Mouse (Mus musculus): ENCODE results near the gene Cldn7.
A peak's percentile ranks its signal among the peaks of the same experiment; 100 is the strongest.
"Not testable (repeated sequence)": the region's sequence is repeated elsewhere in the genome, so short reads cannot be mapped to it uniquely, and the experiment has no call there.

The Cldn7 gene

GRCm38 (mm10) chr11:69964650-69965270, at the start of gene Cldn7:
Gene Cldn7, plus strand, starts transcription at chr11:69964779.
- DNase-seq (ENCODE audit: low spot score in 2 of 2): no peak

GRCm38 (mm10) chr11:69914917-69915430, 49.6 kb upstream of the Cldn7 start:
- DNase-seq (ENCODE audit: low spot score in 2 of 2): no peak

GRCm38 (mm10) chr11:69915667-69916627, 48.6 kb upstream of the Cldn7 start:
- no peak for DNase-seq (ENCODE audit: low spot score in 2 of 2)

GRCm38 (mm10) chr11:69916652-69917378, 47.8 kb upstream of the Cldn7 start:
- DNase-seq (ENCODE audit: low spot score in 2 of 2): not testable (repeated sequence)

- DNase-seq (ENCODE audit: low spot score in 2 of 2): no peak
Observed at GRCm38 (mm10) chr11:69917379-69917948, 47.1 kb upstream of the Cldn7 start.

GRCm38 (mm10) chr11:69918118-69918517, 46.5 kb upstream of the Cldn7 start:
- no peak for DNase-seq (ENCODE audit: low spot score in 2 of 2)

GRCm38 (mm10) chr11:69919053-69919452, 45.5 kb upstream of the Cldn7 start:
- DNase-seq (ENCODE audit: low spot score in 2 of 2): no peak

GRCm38 (mm10) chr11:69919661-69920265, 44.8 kb upstream of the Cldn7 start:
- DNase-seq (ENCODE audit: low spot score in 2 of 2): peak in 1 of 2 experiments; percentile 34

- DNase-seq (ENCODE audit: low spot score in 2 of 2): no peak
Observed at GRCm38 (mm10) chr11:69920266-69921031, 44.1 kb upstream of the Cldn7 start.

GRCm38 (mm10) chr11:69921114-69922011, 43.2 kb upstream of the Cldn7 start, which contains the start of gene Eif5a:
Gene Eif5a, minus strand, starts transcription at chr11:69921958.
- DNase-seq (ENCODE audit: low spot score in 2 of 2): peak; percentile 100

GRCm38 (mm10) chr11:69922012-69922756, 42.4 kb upstream of the Cldn7 start:
- no peak for DNase-seq (ENCODE audit: low spot score in 2 of 2)

GRCm38 (mm10) chr11:69922796-69923195, 41.8 kb upstream of the Cldn7 start:
- no peak for DNase-seq (ENCODE audit: low spot score in 2 of 2)

- no peak for DNase-seq (ENCODE audit: low spot score in 2 of 2)
Observed at GRCm38 (mm10) chr11:69927501-69927900, 37.1 kb upstream of the Cldn7 start.

GRCm38 (mm10) chr11:69929712-69930111, 34.9 kb upstream of the Cldn7 start:
- DNase-seq (ENCODE audit: low spot score in 2 of 2): no peak

- DNase-seq (ENCODE audit: low spot score in 2 of 2): not testable (repeated sequence)
Observed at GRCm38 (mm10) chr11:69930176-69930575, 34.4 kb upstream of the Cldn7 start.

GRCm38 (mm10) chr11:69930967-69931537, 33.5 kb upstream of the Cldn7 start:
- DNase-seq (ENCODE audit: low spot score in 2 of 2): no peak

- DNase-seq (ENCODE audit: low spot score in 2 of 2): no peak
Observed at GRCm38 (mm10) chr11:69931769-69932168, 32.8 kb upstream of the Cldn7 start.

- DNase-seq (ENCODE audit: low spot score in 2 of 2): no peak
Observed at GRCm38 (mm10) chr11:69932254-69932653, 32.3 kb upstream of the Cldn7 start.
